Mouse (Mus musculus) left cerebral cortex, adult 2 months (tissue): ENCODE measurements around the gene Zc3h12d. TPM values are rescaled to one million over a fixed set of nuclear protein-coding genes. Genes with fewer than 3 reads are reported as not detected.
"Not testable (repeated sequence)": the region's sequence is repeated elsewhere in the genome, so short reads cannot be mapped to it uniquely, and the experiment has no call there.

Experiments
- DNase-seq, 2 experiments: peaks; one replicate each; pipeline ENCODE4 v3.0.0; 2021 to 2022; ENCODE audit warnings: low spot score in 2 of 2, mixed read lengths in 1 of 2; ENCODE audit errors: extremely low spot score in 1 of 2
- H3K27ac ChIP-seq: fragments of 200-600 bp; 2 replicates; pipeline ENCODE4 v1.8.1; 2022
- H3K4me3 ChIP-seq: fragments of 200-600 bp; 2 replicates; pipeline ENCODE4 v1.8.1; 2022
- CTCF ChIP-seq: fragments of 200-600 bp; IDR thresholded peaks from 2 replicates; pipeline ENCODE4 v1.8.1; 2022; ENCODE audit warnings: antibody characterized with exemption, mild to moderate bottlenecking, moderate library complexity
- intact Hi-C: fragments of 180-260 bp; cut with DNase I; formaldehyde crosslinking; loops from one replicate; pipeline ENCODE4 v1.15.1; 2025
- total RNA-seq, 2 experiments: library from RNA; stranded (reverse); gene quantifications; 2 replicates each; pipeline ENCODE4 v1.2.3; 2021

Zc3h12d gene
- total RNA-seq, 2 experiments from 2014 or later = 0.07 TPM; not detected in 1

GRCm38 (mm10) chr10:7864806-7865205 is 32.5 kb downstream of the Zc3h12d start:
- DNase-seq = no peak
- TF ChIP-seq CTCF = no peak
- intact Hi-C loops = loop anchor here (5.0 kb wide), 1 partner anchor 53 kb away; no protein-coding TSS in a partner anchor
- Histone ChIP-seq H3K4me3 (no peak overlapping the region), H3K27ac (no peak overlapping the region)

- no peak for DNase-seq
- intact Hi-C loops = loop anchor here (5.0 kb wide), 1 partner anchor 55 kb away; no protein-coding TSS in a partner anchor
- peak overlapping the region; percentile 37 for H3K4me3 ChIP-seq
- peak; percentile 16 for TF ChIP-seq CTCF
- H3K27ac ChIP-seq = no peak overlapping the region
These were observed 34.7 kb downstream of the Zc3h12d start for GRCm38 (mm10) chr10:7866762-7867665.

- no peak overlapping the region for H3K27ac ChIP-seq
- intact Hi-C loops = loop anchor here (5.0 kb wide), 1 partner anchor 55 kb away; no protein-coding TSS in a partner anchor
- no peak for DNase-seq
- peak overlapping the region; percentile 37 for H3K4me3 ChIP-seq
- TF ChIP-seq CTCF = no peak
These were observed 35.4 kb downstream of the Zc3h12d start for GRCm38 (mm10) chr10:7867666-7868030.

- no peak for TF ChIP-seq CTCF
- no peak for DNase-seq
- intact Hi-C loops = loop anchor here (5.0 kb wide), 1 partner anchor 57 kb away; no protein-coding TSS in a partner anchor
- H3K4me3 ChIP-seq = no peak overlapping the region
- no peak overlapping the region for H3K27ac ChIP-seq
These were observed 37.5 kb downstream of the Zc3h12d start for GRCm38 (mm10) chr10:7869746-7870145.

GRCm38 (mm10) chr10:7870571-7871315 is 38.5 kb downstream of the Zc3h12d start:
- H3K27ac ChIP-seq = no peak overlapping the region
- intact Hi-C loops = no loop called here
- no peak overlapping the region for H3K4me3 ChIP-seq
- peak; percentile 29 to 47 for DNase-seq
- peak; percentile 54 for TF ChIP-seq CTCF

- intact Hi-C loops = no loop called here
- H3K27ac ChIP-seq = no peak overlapping the region
- no peak for DNase-seq
- no peak overlapping the region for H3K4me3 ChIP-seq
- TF ChIP-seq CTCF = no peak
These were observed 39.2 kb downstream of the Zc3h12d start for GRCm38 (mm10) chr10:7871381-7872020.

- no peak for TF ChIP-seq CTCF
- no peak overlapping the region for H3K27ac ChIP-seq
- no peak overlapping the region for H3K4me3 ChIP-seq
- DNase-seq = no peak
- intact Hi-C loops = no loop called here
These were observed 41.9 kb downstream of the Zc3h12d start for GRCm38 (mm10) chr10:7874194-7874593.

- H3K27ac ChIP-seq, H3K4me3 ChIP-seq, DNase-seq: not testable (repeated sequence)
- intact Hi-C loops = loop anchor here (5.0 to 10.0 kb wide), 2 partner anchors 73 to 635 kb away; partner anchors contain the start of gene Ust
These were observed 48.0 kb downstream of the Zc3h12d start for GRCm38 (mm10) chr10:7880283-7880682.

GRCm38 (mm10) chr10:7881971-7882370 is 49.7 kb downstream of the Zc3h12d start:
- DNase-seq = no peak
- intact Hi-C loops = loop anchor here (2.0 to 10.0 kb wide), 3 partner anchors 75 to 833 kb away; partner anchors contain the start of gene Ust
- Histone ChIP-seq H3K27ac (no peak overlapping the region), H3K4me3 (no peak overlapping the region)
- TF ChIP-seq CTCF = no peak

GRCm38 (mm10) chr10:7883524-7883923 is 51.3 kb downstream of the Zc3h12d start:
- Histone ChIP-seq H3K4me3 (no peak overlapping the region), H3K27ac (no peak overlapping the region)
- peak; percentile 67 to 79 for DNase-seq
- intact Hi-C loops = loop anchor here (1.0 to 10.0 kb wide), 4 partner anchors 76 to 831 kb away; partner anchors contain the start of gene Ust
- peak; percentile 99 for TF ChIP-seq CTCF

- intact Hi-C loops = loop anchor here (10.0 kb wide), 1 partner anchor 626 kb away; the partner anchor contains the start of gene Ust
- peak in 1 of 2 experiments; percentile 5 for DNase-seq
- no peak overlapping the region for H3K27ac ChIP-seq
- H3K4me3 ChIP-seq = no peak overlapping the region
- no peak for TF ChIP-seq CTCF
These were observed 56.1 kb downstream of the Zc3h12d start for GRCm38 (mm10) chr10:7888256-7888868.
